Mouse (Mus musculus) skeletal muscle tissue, adult 2 months (tissue): ENCODE data around the gene Mat1a.
A peak's percentile ranks its signal among the peaks of the same experiment; 100 is the strongest.

ENCODE experiments used
- DNase-seq: peaks from one replicate; pipeline ENCODE4 v3.0.0-alpha.2; 2012; ENCODE audit warnings: low read depth, low spot score

Mat1a gene

DNA sequence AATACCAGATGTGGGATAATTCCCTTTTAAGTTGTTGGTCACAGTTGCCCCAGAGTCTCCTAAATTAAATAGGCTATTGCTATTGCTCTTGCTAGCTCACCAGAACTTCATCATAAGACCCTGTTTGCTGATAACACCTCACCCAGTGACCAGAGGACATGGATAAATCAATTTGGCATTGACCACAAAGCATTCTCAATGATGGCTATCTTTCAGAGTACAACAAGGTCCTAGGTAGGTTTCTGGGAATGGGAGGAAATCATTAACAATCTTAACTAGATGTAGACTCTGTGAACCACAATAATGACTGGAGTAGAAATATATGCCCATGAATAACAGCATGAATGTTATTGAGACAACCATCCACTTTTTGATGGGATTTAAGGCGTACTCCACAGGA is 35.9 kb downstream of the Mat1a start:
- DNase-seq = no peak

DNA sequence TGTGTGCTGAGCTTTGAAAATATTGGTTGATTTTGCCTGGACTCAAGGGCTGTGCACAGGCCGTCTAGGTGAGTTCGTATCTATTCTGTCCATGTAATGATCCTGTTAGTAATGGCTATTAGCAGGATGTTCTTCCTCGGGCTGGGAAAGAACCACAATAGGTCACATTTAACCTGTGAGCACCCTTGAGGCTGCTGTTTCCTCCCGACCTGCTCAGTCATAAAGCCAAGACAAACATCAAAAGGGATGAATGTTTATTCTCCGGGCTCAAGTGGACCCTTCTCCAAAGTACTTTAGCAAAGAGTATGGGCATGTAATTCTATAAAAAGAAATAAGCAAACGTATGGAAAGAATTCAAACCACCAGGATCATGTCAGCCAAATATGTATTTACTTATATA is 41.2 kb downstream of the Mat1a start:
- DNase-seq = no peak

DNA sequence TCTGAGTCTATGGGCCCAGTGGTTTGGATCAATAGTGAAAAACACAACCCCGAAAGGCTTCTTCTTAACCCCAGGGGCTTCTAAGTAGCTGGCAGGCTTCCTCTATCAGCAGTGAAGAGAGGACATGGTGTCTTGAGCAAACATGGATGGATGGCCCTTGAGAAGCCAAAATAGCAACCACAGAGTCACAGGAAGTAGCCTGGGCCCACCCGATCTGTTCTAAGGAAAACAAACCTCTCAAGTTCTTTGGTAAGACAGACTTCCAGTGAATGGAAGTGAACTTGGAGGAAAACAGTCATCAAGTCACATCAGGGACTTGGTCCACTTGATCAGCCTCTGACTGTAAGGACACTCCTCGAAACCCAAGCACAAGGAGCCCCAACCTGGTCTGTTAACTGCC is 42.1 kb downstream of the Mat1a start:
- DNase-seq = no peak

DNA sequence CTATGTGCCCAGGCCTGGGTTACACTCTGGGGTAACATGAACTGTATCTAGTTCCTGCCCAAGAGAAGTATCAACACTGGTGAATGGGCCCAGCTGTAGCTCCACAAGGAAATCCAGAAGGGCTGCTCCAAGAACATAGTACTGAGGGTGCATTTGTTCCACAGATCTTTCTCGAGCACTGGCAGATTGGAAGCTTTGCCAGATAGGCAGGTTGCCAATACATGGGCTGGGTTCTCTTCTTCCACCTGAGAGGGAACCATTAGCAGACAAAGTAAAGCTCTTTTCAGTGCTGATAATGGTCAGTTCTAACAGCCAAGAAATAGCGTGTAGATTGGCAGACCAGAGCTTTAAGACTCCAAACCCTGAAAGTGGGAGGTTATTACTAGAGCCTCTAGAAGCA is 42.5 kb downstream of the Mat1a start:
- no peak for DNase-seq

DNA sequence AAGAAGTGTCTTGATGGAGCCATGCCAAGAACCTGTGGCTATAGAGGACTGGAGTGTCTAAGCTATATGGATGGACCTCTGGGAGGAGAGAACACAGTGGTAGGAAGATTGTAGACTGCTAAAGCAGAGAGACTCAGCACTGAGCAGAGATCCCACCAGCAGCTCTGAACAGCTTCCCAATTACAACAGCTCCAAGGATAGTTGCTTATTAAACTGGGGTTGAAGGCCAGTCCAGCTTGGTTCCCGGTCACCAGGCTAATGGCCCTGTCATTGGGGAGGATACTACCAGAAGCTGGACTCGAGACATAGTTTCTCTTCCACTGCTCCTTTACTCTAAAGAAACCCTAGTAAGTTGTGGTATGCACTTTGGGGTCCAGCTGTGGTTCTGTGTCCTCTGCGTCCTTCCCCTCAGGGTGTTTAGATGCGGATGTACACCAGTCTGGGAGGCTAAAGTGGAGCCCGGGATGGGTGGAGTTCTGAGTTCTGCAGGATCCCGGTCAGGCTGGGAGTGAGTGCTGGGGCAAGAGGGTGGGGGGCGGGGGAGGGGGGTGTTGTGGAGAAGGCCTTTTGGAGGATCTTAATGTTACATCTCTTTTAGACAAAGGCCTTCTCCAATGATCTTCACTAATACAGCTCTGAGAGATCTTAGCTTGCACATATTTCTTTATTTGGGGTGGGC is 46.5 kb downstream of the Mat1a start, which contains the start of gene Mbl1:
TSS of gene Mbl1 (plus strand) at position 239 of the 679 bp plus-strand sequence.
- DNase-seq = no peak

DNA sequence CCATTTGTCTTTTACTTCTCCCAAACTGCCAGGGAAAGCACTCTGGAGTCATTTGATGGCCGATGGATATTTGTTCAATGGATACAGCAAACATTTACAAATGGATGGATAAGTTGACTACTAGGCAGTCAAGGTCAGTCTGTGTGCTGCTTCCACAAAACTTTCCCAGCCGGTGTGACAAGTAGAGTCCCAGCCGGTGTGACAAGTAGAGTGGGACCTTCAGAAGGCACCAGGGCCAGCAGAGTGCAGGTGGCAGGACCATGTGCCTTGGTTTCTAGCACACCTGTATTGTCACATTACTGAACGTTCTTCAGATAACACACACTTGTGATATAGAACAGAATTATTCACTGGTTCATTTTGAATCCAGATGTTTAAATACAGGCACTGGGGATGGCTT is 55.2 kb downstream of the Mat1a start:
- no peak for DNase-seq

DNA sequence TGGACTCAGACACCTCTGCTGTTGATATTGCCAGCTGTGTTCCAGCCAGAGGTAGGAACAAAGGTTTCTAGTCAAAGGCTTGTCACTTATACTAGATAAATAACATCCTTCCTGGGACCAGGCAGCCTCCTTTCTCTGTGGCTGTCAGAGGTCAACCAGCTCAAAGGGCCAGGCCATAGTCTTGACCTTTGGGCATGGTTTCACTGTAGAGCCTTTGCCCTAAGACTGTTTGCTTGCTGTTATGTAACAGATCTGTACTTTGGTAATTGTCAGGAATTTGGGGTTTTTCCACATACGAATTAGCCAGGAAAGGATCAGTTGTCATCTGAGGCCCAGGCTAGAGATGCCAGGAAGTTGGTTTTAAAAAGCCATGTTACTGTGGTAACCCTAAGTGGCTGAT is 55.9 kb downstream of the Mat1a start:
- peak; percentile 6 for DNase-seq

DNA sequence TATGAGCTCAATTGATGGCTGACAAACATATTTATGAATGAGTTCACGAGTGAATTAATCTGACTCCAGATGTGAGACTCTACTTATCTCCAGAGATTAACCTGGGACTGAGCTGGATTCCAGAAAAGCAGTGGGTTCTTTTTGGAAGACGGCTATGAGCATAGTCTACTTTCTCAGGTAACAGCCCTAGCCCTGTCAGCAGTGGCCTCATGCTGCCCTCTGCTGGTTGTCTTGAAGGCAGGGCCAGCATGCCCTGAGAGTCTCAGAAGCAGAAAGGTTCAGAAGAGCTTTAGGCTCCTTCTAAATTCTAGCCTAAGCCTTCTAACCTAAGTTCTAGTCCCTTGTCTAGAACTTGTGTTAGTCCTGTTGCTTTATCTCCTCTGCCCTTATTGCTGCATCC is 57.8 kb downstream of the Mat1a start:
- DNase-seq = no peak

DNA sequence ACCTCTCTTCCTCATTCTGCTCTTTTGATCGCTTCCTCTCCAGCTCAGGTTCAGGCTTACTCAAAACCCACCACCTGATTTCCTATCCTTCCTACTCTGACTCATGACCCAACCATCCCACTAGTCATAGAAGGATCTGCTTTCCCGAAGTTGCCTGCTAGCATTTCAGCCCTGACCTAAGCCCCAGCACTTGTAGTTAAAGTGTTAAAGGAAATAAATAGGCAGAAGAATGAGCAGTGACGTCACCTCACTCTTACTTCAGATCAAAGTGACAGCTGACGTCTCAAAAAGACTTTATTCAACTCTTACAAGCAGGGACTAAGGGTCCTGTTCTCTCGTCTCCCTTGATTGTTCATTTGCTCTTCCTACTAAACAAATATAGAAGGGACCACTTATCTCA is 62.4 kb downstream of the Mat1a start:
- DNase-seq = no peak

DNA sequence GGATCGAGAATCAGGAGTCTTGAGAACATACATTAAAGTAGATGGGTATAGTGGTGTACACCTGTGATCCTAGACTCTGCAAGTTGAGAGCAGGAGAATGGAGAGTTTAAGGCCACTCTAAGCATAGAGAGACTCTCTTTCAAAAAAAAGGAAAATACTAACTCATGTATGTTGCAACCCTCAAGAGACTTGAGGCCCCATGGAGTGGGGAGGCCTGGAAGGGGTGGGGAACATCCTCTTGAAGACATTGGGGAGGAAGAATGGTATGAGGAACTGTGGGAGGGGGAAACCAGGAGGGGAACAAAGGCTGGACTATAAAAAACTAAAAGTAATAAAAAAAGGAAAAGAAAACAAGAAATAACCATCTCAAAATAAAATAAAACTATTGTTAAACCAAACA is 63.7 kb downstream of the Mat1a start:
- DNase-seq = no peak

DNA sequence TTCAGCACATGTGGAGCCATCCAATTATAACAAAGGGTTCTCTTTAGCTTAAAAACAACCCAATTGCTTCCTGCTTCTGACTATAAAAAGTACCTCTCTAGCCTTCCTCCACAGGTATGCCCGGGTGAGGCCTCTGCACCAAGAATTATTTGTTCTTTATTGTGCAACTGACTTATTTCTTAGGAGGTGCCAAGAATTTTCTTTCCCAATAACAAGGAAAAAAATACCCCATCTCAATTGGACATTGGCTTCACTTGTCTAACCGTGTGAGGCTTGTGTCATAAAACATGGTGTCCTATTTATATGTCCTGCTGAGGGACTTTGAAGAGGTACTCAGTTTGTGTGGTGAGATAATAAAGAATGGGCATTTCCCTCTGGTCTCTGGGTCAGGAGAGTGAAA is 65.7 kb downstream of the Mat1a start:
- DNase-seq = no peak
